Mouse (Mus musculus): Measurements from ENCODE around the gene Jaml.

GRCm38 (mm10) chr9:45034526-45034925 lies 44.5 kb upstream of the Jaml start:
- TF ChIP-seq CTCF (IDR thresholded peaks at IDR 0.05 in 2 of 3, conservative IDR thresholded peaks at IDR 0.05 in 1 of 3; ENCODE audit: control insufficient read depth in 1 of 3, insufficient read depth in 1 of 3, low read depth in 2 of 3, low read length in 3 of 3, poor library complexity in 1 of 3, severe bottlenecking in 1 of 3) (no peak), ZMIZ1 (IDR thresholded peaks at IDR 0.05; ENCODE audit: low read depth, low read length) (no peak), TCF12 (IDR thresholded peaks at IDR 0.05; ENCODE audit: low read depth, low read length) (no peak), POLR2A (IDR thresholded peaks at IDR 0.05; ENCODE audit: control insufficient read depth in 1 of 2, insufficient read depth in 1 of 2, low read depth in 1 of 2, low read length in 2 of 2, poor library complexity in 1 of 2) (no peak), MAX (IDR thresholded peaks at IDR 0.05; ENCODE audit: low read length) (no peak), MAFK (IDR thresholded peaks at IDR 0.05; ENCODE audit: borderline replicate concordance, low read depth, low read length) (no peak), HCFC1 (IDR thresholded peaks at IDR 0.05; ENCODE audit: low read depth, low read length) (no peak), EP300 (IDR thresholded peaks at IDR 0.05; ENCODE audit: low read depth in 1 of 2, low read length in 2 of 2) (no peak), NRF1 (IDR thresholded peaks at IDR 0.05; ENCODE audit: insufficient read depth, low read depth, low read length, poor library complexity, severe bottlenecking) (no peak), USF1 (IDR thresholded peaks at IDR 0.05; ENCODE audit: low read depth, low read length) (no peak), TAL1 (IDR thresholded peaks at IDR 0.05; ENCODE audit: low read length) (no peak), GATA1 (IDR thresholded peaks at IDR 0.05; ENCODE audit: low read depth, low read length) (no peak), CHD2 (IDR thresholded peaks at IDR 0.05; ENCODE audit: low read length) (no peak)
